Mouse (Mus musculus) CD4-positive, CD25-positive, alpha-beta regulatory T cell, adult 2 months (primary cell): Measurements from ENCODE around the gene Atg4d.

Experiments
- DNase-seq: peaks from one replicate; pipeline ENCODE4 v3.0.0-alpha.2; 2012; ENCODE audit warnings: low read depth, low spot score

Atg4d gene

GRCm38 (mm10) chr9:21273520-21274228 is 8.6 kb downstream of the Atg4d start:
- no peak for DNase-seq

DNA sequence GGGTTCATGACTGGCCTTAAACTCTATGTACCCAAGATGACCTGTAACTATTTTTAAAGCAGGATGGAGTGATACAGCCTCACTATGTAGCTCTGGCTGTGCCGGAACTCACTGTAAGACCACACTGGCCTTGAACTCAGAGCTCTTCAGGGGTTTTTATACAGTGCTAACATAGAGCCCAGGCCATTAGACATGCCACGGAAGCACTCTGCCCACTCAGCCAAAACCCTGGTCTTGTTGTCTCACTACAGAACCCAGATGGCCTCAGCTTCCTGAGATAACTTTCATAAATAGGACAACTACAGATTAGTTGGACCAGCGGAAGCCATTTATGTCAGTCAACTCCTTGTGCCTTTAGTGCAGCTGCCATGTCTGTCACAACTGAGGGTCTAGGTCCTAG is 9.2 kb downstream of the Atg4d start:
- DNase-seq, result no peak

GRCm38 (mm10) chr9:21275013-21275710 is 10.1 kb downstream of the Atg4d start:
- DNase-seq, result no peak

DNA sequence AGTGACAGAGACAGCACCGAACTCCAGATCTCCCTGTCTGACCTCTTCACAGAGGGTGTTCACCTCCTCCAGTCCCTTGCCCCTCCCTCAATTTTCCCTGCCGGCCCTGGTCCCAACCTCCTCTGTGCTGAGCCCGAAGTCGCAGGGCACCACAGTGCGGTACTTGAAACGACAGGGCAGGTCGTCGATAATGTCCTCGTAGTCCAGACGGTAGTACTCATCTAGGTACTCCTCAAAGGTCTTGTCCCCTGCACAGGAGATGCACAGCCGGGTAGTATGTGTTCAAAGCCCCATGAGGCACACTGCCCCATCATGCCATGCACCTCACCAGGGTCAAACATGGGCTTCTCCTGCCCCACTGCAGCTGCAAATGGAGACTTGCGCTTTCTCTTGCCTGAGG is 10.6 kb downstream of the Atg4d start:
- DNase-seq, result no peak

DNA sequence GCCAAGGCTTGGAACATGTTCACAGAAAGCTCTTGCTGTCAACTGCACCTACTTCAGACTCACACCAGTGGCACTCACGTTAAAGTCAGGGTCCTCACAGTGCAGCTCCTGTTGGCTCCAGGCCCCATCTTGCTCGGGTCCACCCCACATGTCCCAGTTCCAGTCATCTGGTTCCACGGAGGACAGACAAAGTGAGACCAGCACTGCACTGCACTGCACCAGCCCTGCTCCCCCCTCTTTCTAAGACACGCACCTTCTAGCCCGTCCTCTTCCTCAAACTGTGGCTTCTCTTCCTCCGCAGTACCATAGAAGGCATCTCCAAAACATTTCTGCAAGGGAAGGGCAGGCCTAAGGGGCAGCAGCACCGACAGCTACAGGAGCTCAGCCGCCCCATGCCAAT is 11.2 kb downstream of the Atg4d start:
- no peak for DNase-seq

DNA sequence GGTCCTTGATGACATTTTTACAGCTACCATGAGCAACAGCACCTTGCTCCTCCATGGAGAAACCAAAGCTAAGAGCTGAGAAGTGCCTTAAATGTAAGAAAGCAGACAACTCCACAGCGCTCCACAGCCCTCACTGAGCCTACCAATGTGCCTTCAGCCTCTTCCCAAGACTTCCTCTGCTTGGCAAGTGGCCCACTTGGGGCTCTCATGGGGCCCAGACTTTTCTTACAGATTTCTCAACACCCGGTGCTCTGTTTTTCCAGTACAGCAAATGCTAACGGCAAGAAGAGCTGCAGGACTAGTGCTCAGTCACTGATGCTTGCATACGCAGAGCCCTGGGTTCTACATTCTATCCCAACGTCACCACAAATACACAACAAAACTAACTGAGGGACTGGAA is 12.7 kb downstream of the Atg4d start:
- no peak for DNase-seq

- DNase-seq, result no peak
Measured at GRCm38 (mm10) chr9:21283591-21283990, 18.5 kb downstream of the Atg4d start.

DNA sequence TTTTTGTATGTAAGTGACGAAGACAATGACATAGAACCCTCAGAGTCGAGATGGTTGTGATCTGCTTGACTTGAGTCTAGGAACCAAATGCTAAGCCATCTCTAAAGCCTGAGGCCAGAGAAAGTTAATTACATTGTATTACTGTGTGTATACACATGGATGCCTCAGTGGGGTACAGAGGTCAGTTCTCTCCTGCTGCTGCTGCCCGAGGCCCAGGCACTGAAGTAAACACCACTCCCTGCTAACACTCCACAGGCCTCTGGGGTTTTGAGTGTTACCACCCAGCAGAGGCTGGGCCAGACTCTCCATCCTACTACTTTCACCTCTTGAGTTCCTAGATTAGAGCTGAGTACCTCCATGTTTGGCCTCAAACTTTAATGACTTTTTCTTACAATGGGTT is 18.9 kb downstream of the Atg4d start:
- DNase-seq, result no peak

DNA sequence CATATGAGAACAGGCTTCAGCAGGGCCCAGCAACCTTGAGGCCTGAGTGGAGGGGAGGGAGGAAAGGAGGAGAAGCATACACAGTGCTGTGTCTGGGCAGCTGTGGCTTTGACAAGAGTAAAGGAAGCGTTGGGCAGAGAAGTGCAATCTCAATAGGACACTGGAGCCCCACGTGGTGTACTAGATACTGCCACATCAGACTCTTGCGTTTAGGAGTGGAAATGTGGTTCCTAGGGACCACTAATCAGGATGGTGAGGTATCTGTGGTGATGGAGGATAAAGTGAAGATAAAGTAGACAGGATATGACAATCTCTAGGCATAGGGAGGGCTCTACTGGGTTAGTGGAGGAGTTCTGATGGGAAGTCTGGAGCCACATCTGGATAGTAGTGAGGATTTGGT is 21.7 kb downstream of the Atg4d start:
- DNase-seq, result peak; percentile 49

DNA sequence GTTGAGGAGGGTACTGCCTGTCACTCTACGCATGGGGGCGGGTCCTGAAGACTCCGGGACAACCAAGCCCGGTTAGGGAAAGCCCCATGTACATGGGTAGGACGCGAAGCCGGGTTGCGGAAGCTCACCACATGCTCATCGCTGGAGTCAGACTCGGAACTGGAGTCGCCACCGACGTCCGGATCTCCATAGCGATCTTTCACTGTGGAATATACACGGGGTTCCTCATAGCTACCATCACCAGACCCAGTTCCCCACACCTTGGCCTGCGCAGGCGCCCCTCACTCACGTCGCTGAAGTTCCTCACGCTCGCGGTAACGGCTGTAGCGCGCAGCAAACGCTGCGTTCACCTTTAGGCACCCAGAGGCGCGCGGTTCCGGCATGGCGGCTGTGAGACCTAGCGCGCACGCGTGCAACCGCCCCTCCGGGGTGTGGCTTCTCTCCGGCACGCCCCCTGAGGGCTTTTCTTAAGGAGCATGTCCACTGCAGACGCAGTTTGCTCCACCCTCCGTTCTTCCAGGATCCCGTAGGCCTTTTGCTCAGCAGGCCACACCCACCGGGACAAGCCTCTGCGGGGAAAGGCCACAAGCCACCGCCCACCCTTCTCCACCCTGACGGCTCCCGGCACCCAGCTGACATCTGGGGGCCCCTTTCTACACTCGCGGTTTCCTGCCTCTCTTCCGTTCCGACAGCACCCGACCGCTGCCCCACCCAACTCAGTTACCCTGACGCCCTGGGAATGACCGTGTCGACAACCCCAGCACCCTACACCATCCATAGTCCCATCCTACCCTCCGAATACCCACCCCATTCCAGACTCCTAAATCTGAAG is 22.7 kb downstream of the Atg4d start, which contains the start of gene Kri1:
Gene Kri1 (minus strand): TSS at position 399 of the 832 bp plus-strand sequence.
- peak; percentile 96 for DNase-seq

DNA sequence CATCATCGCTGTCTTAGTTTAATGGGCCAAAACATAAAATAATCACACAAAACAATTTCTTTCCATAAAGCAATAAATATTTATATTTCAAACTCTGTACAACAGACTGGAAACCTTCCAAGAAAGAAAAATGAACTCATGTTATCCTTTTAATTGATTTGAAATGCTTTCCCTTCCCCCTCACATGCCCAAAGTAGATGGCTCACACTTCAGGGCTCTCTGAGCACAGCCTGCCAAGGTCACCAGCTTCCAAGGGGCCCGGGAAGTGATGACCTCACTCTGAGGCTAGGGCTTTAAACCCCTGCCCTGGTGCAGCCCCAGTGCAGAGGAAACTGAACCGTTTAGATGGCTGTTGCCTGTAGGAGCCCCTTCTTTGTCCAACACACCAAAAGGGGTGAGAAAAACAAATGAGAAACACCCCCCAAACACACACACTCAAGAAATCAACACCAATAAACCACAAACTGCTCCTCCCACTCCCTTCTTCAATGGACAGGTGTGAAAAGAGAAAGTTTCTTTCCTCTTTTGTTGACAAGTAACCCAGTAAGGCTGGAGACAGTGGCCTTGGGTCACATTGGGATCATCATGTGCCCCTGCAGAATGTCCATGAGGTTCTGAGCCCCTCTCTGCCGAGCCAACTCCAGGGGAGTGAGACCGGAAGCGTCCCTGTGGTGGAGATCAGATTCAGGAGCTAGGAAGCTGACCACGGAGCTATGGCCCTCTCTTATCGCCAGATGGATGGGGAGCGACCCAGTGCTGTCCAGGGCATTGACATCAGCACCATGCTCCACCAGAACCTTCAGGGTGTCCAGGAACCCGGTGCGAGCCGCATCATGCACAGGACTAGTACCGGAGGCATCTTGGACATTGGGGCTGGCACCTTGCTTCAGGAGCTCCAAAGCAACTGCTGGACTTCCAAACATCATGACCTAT is 23.6 kb downstream of the Atg4d start:
- DNase-seq, result peak; percentile 66

DNA sequence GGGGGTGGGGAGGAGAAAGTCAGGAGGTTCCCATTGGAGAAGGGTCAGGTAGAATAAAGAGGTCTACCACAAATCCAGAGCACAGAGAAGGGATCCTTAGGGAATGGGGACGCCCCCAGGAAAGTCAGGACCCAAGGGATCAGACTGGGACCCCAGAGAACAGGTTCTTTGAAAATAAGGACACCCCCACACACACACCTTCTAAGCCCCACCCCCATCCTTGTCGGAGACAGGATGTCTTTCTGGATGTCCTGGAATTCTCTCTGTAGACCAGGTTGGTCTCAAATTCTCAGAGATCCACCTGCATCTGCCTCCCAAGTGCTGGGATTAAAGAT is 24.2 kb downstream of the Atg4d start:
- DNase-seq, result no peak

- no peak for DNase-seq
Measured at GRCm38 (mm10) chr9:21290589-21290988, 25.5 kb downstream of the Atg4d start.

GRCm38 (mm10) chr9:21291022-21291787 is 26.1 kb downstream of the Atg4d start, which contains the start of gene Cdkn2d:
Gene Cdkn2d (minus strand): TSS chr9:21291407.
- peak; percentile 100 for DNase-seq

DNA sequence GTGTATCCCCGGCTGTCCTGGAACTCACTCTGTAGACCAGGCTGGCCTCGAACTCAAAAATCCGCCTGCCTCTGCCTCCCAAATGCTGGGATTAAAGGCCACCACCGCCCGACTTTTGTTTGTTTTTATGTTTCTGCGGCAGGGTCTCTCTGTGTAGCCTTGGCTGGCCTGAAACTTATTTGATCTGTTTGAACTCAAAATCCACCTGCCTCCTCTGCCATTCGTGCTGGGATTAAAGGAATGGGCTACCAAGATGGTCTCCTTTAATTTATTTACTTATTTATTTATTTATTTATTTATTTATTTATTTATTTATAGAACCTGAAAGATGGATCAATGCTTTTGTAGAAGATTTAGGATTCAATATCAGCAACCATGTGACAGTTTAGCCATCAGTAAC is 26.8 kb downstream of the Atg4d start:
- peak; percentile 25 for DNase-seq

DNA sequence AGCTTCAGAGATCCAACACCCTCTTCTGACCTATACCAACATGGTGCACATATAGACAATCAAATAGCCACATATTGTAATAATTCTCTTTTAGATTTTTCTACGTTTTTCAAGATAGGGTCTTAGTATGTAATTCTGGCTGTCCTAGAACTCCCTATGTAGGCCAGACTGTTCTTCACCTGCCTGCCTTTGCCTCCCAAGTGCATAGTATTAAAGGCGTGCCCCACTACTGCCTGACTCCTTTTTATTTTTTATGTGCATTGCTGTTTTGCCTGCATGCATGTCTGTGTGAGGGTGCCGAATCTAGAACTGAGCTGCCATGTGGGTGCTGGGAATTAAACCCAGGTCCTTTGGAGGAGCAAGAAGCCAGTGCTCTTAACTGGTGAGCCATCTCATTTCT is 27.2 kb downstream of the Atg4d start:
- no peak for DNase-seq

GRCm38 (mm10) chr9:21299014-21299413 is 33.9 kb downstream of the Atg4d start:
- DNase-seq, result no peak

- DNase-seq, result no peak
Measured at GRCm38 (mm10) chr9:21305065-21305464, 40.0 kb downstream of the Atg4d start.

GRCm38 (mm10) chr9:21309150-21309741 is 44.2 kb downstream of the Atg4d start:
- peak; percentile 89 for DNase-seq

DNA sequence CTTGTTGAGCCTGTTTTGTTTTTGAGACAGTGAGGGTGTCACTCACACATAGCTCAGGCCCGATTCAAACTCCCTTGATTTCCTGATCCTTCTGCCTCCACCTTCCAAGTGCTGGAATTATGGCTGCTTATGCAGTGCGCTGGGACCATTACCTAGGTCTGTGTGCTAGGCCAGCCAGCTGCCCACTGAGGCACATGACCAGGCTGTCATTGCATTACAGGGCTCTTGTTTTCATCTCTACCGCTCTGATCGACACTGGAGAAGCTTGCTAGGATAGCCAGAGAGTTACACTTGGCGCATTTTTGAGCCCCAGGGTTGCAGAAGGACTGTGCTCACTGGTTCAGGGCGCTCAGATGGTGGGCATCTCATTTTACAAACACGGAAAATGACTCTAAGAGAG is 46.6 kb downstream of the Atg4d start:
- DNase-seq, result no peak
